Mouse (Mus musculus) neural tube, embryonic 15.5 days (tissue): ENCODE results near the gene Tmem150c. TPM values are rescaled to one million over a fixed set of nuclear protein-coding genes. Genes with fewer than 3 reads are reported as not detected.

ENCODE experiments used
- ATAC-seq: fragments of 200-750 bp; cut with Nextera tagmentation; 2 replicates; pipeline ENCODE4 v1.8.0; 2017; ENCODE audit warnings: mild to moderate bottlenecking, moderate TSS enrichment, moderate library complexity; ENCODE audit not compliant: low FRiP score
- H3K27ac ChIP-seq: fragments of 300-500 bp; sonication (generic); replicated peaks from 2 replicates; pipeline ENCODE4 v1.5.1; 2015; ENCODE audit warnings: mild to moderate bottlenecking, inconsistent platforms
- H3K27me3 ChIP-seq: fragments of 300-500 bp; sonication (generic); replicated peaks from 2 replicates; pipeline ENCODE4 v1.6.1; 2015; ENCODE audit warnings: inconsistent platforms
- H3K36me3 ChIP-seq: fragments of 300-500 bp; sonication (generic); 2 replicates; pipeline ENCODE4 v1.6.1; 2015; ENCODE audit warnings: inconsistent platforms
- H3K4me1 ChIP-seq: fragments of 300-500 bp; sonication (generic); 2 replicates; pipeline ENCODE4 v1.6.1; 2015; ENCODE audit warnings: inconsistent platforms
- H3K4me2 ChIP-seq: fragments of 300-500 bp; sonication (generic); 2 replicates; pipeline ENCODE4 v1.6.1; 2015; ENCODE audit warnings: inconsistent platforms, mild to moderate bottlenecking, moderate library complexity
- H3K4me3 ChIP-seq: fragments of 300-500 bp; sonication (generic); replicated peaks from 2 replicates; pipeline ENCODE4 v1.5.1; 2015; ENCODE audit warnings: mild to moderate bottlenecking, inconsistent platforms
- H3K9ac ChIP-seq: fragments of 300-500 bp; sonication (generic); replicated peaks from 2 replicates; pipeline ENCODE4 v1.6.1; 2015; ENCODE audit warnings: mild to moderate bottlenecking, inconsistent platforms
- H3K9me3 ChIP-seq: fragments of 300-500 bp; sonication (generic); replicated peaks from 2 replicates; pipeline ENCODE4 v1.6.1; 2016; ENCODE audit warnings: inconsistent platforms
- WGBS: fragments of 180-500 bp; shearing (Covaris S2); methylation state at CpG from one replicate; pipeline ENCODE4 v1.1.7; 2015; ENCODE audit warnings: mixed read lengths; 5-methylcytosine and 5-hydroxymethylcytosine counted together
- polyA plus RNA-seq: library from polyadenylated mRNA; unstranded; fragments of >200 nt; fragmentation: Nextera tagmentation; extraction: Ambion mirVana; gene quantifications from 2 replicates; pipeline ENCODE4 v1.2.1, GENCODE M21; 2015

Tmem150c gene
- polyA plus RNA-seq, 1 experiment from 2014 or later = 35.0 TPM

DNA sequence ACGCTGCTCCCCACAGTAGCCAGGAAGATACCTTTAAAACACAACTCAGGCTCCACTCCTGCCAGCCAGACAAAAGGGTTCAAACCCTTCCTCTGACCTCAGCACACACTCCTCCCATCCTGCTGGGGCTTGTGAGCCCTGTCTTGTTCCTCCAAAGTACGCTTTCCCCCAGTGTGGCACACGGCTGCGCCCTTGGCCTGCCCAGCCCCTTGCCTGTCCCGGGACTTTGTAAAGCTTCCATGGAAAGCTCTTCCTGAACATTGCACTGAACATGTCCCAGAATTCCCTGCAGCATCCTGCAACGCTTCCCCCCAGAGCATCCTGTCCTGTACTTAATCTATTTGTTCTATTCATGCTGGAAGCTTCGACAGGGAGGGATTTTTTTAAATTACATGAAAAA is 38.4 kb downstream of the Tmem150c start:
- H3K9me3 ChIP-seq = no peaks in the 10 kb centered on the region
- no peak for ATAC-seq
- peaks cover 20% of the 10 kb centered on the region for H3K4me1 ChIP-seq
- no peak overlapping the region for H3K9ac ChIP-seq
- 59% methylated on average over 7 of the region's 7 CpGs for WGBS
- peak overlapping the region; percentile 51 for H3K4me2 ChIP-seq
- no peak overlapping the region for H3K4me3 ChIP-seq
- H3K27ac ChIP-seq = no peak overlapping the region
- no peaks in the 10 kb centered on the region for H3K27me3 ChIP-seq
- no peaks in the 10 kb centered on the region for H3K36me3 ChIP-seq

- 4% methylated on average over 20 of the region's 20 CpGs for WGBS
Observed at GRCm38 (mm10) chr5:100120711-100121141, 38.9 kb downstream of the Tmem150c start.

DNA sequence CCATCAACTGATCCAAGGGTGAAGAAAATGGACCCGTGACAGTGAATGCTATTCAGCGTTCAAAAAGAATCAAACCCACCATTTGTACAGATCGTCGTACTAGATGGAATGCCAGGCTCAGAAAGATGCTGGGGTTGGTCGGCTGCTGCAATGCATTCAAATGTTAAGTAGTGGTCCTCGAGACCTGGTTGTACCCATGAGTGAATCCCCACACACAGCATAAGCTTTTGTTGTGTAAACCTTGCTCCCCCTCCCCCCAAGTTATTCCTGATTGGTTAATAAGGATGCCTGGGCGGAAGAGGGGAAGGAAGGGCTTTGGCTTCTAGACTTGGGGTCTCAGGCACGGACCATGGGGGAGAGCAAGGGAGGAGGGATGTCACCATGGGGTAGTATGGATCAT is 40.3 kb downstream of the Tmem150c start:
- H3K27ac ChIP-seq = no peak overlapping the region
- no peak overlapping the region for H3K4me3 ChIP-seq
- H3K4me1 ChIP-seq = peaks cover 25% of the 10 kb centered on the region
- H3K27me3 ChIP-seq = no peaks in the 10 kb centered on the region
- no peaks in the 10 kb centered on the region for H3K9me3 ChIP-seq
- H3K4me2 ChIP-seq = no peak overlapping the region
- H3K36me3 ChIP-seq = no peaks in the 10 kb centered on the region
- WGBS = 54% methylated on average over 8 of the region's 8 CpGs
- H3K9ac ChIP-seq = no peak overlapping the region
- no peak for ATAC-seq

More at GRCm38 (mm10) chr5:100120711-100121141, 38.9 kb downstream of the Tmem150c start:
- Histone ChIP-seq H3K4me2 (peak overlapping the region; percentile 51), H3K27ac (peak overlapping the region; percentile 56), H3K9me3 (no peaks in the 10 kb centered on the region), H3K4me1 (peaks cover 20% of the 10 kb centered on the region), H3K4me3 (peak overlapping the region; percentile 8), H3K27me3 (no peaks in the 10 kb centered on the region), H3K36me3 (no peaks in the 10 kb centered on the region), H3K9ac (peak overlapping the region; percentile 35)
- peak; percentile 60; the same call in 1 of the 2 replicates for ATAC-seq

- H3K9me3 ChIP-seq = no peaks in the 10 kb centered on the region
- H3K9ac ChIP-seq = no peak overlapping the region
- no peak overlapping the region for H3K27ac ChIP-seq
- H3K36me3 ChIP-seq = no peaks in the 10 kb centered on the region
- no peak for ATAC-seq
- no peak overlapping the region for H3K4me2 ChIP-seq
- H3K4me1 ChIP-seq = peaks cover 26% of the 10 kb centered on the region
- WGBS = 21% methylated on average over 5 of the region's 5 CpGs
- H3K4me3 ChIP-seq = no peak overlapping the region
- no peaks in the 10 kb centered on the region for H3K27me3 ChIP-seq
Observed at GRCm38 (mm10) chr5:100113403-100113802, 46.2 kb downstream of the Tmem150c start.

DNA sequence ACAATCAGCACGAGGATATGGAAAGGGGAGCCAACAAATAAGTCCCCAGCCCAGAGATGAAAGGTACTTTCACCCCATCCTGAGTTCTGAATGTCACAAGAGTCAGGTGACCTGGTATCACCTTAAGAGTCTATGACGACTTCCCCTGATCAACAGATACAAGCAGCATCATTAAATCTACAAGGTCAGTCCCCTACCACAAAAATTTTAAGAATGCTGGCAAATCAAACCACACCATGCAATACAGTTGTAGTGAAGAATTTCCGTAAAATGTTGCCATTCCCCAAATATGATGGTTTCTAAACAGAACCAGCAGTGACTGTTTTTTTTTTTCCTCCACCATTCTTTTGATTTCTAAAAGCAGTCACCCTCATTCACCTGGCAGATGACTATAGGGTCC is 49.0 kb downstream of the Tmem150c start:
- no peak overlapping the region for H3K27ac ChIP-seq
- no peaks in the 10 kb centered on the region for H3K36me3 ChIP-seq
- ATAC-seq = no peak
- H3K9me3 ChIP-seq = no peaks in the 10 kb centered on the region
- WGBS = 84% methylated on average over 3 of the region's 3 CpGs
- H3K4me3 ChIP-seq = no peak overlapping the region
- no peak overlapping the region for H3K9ac ChIP-seq
- H3K27me3 ChIP-seq = no peaks in the 10 kb centered on the region
- H3K4me1 ChIP-seq = peaks cover 20% of the 10 kb centered on the region; the same call in 1 of the 2 replicates
- H3K4me2 ChIP-seq = no peak overlapping the region

- Histone ChIP-seq H3K4me2 (no peak overlapping the region), H3K27ac (no peak overlapping the region), H3K27me3 (no peaks in the 10 kb centered on the region), H3K36me3 (no peaks in the 10 kb centered on the region), H3K4me1 (peaks cover 19% of the 10 kb centered on the region; the same call in 1 of the 2 replicates), H3K9me3 (no peaks in the 10 kb centered on the region), H3K4me3 (no peak overlapping the region), H3K9ac (no peak overlapping the region)
- no peak for ATAC-seq
- 48% methylated on average over 7 of the region's 7 CpGs for WGBS
Observed at GRCm38 (mm10) chr5:100109543-100110282, 49.9 kb downstream of the Tmem150c start.

- H3K36me3 ChIP-seq = no peaks in the 10 kb centered on the region
- no peak overlapping the region for H3K4me2 ChIP-seq
- no peaks in the 10 kb centered on the region for H3K9me3 ChIP-seq
- ATAC-seq = peak; percentile 52; the same call in 1 of the 2 replicates
- 66% methylated on average over 9 of the region's 9 CpGs for WGBS
- no peak overlapping the region for H3K9ac ChIP-seq
- no peaks in the 10 kb centered on the region for H3K27me3 ChIP-seq
- no peak overlapping the region for H3K4me3 ChIP-seq
- H3K27ac ChIP-seq = no peak overlapping the region
- peaks cover 15% of the 10 kb centered on the region; the same call in 1 of the 2 replicates for H3K4me1 ChIP-seq
Observed at GRCm38 (mm10) chr5:100108866-100109265, 50.7 kb downstream of the Tmem150c start.

GRCm38 (mm10) chr5:100102395-100102794 is 57.2 kb downstream of the Tmem150c start:
- H3K36me3 ChIP-seq = no peaks in the 10 kb centered on the region
- no peak overlapping the region for H3K27ac ChIP-seq
- H3K4me1 ChIP-seq = no peaks in the 10 kb centered on the region
- H3K27me3 ChIP-seq = no peaks in the 10 kb centered on the region
- no peak overlapping the region for H3K9ac ChIP-seq
- H3K4me2 ChIP-seq = no peak overlapping the region
- H3K9me3 ChIP-seq = no peaks in the 10 kb centered on the region
- no peak overlapping the region for H3K4me3 ChIP-seq
- WGBS = 92% methylated on average over 1 of the region's 1 CpGs
- no peak for ATAC-seq

GRCm38 (mm10) chr5:100097967-100098366 is 61.6 kb downstream of the Tmem150c start:
- Histone ChIP-seq H3K9me3 (no peaks in the 10 kb centered on the region), H3K4me2 (no peak overlapping the region), H3K27me3 (no peaks in the 10 kb centered on the region), H3K9ac (no peak overlapping the region), H3K4me1 (no peaks in the 10 kb centered on the region), H3K36me3 (no peaks in the 10 kb centered on the region), H3K27ac (no peak overlapping the region), H3K4me3 (no peak overlapping the region)
- no peak for ATAC-seq
- 98% methylated on average over 4 of the region's 4 CpGs for WGBS

GRCm38 (mm10) chr5:100096955-100097354 is 62.7 kb downstream of the Tmem150c start:
- Histone ChIP-seq H3K9ac (no peak overlapping the region), H3K9me3 (no peaks in the 10 kb centered on the region), H3K4me2 (no peak overlapping the region), H3K27me3 (no peaks in the 10 kb centered on the region), H3K27ac (no peak overlapping the region), H3K4me3 (no peak overlapping the region), H3K4me1 (peaks cover 9% of the 10 kb centered on the region), H3K36me3 (no peaks in the 10 kb centered on the region)
- WGBS = 77% methylated on average over 5 of the region's 5 CpGs
- no peak for ATAC-seq

DNA sequence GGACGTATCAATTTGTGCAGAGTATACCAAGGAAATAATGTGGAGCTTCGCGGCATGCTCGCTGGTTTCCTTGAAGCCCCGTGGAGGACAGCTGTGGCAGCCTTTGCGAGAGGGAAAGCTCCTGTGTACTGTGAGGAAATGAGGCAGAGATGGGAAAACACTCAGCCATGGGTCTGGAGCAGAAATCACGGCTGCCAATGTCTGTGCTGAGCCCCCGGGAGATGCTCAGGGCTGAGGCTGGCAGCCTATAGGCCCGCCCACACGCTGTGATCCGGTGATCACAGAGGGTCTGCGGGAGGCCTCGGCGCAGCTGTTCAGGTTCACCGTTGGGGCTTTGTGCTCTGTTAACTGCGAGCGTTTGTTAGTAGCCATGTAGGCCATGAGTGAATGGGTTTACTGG is 68.0 kb downstream of the Tmem150c start:
- Histone ChIP-seq H3K27me3 (no peaks in the 10 kb centered on the region), H3K36me3 (no peaks in the 10 kb centered on the region), H3K4me3 (0 out of 2 replicates have a peak overlapping the region, but pooled peaks have one; percentile 1), H3K9me3 (no peaks in the 10 kb centered on the region), H3K4me1 (peaks cover 29% of the 10 kb centered on the region), H3K4me2 (peak overlapping the region; percentile 34), H3K27ac (peak overlapping the region; percentile 80), H3K9ac (peak overlapping the region; percentile 14; the same call in 1 of the 2 replicates)
- WGBS = 5% methylated on average over 17 of the region's 17 CpGs
- ATAC-seq = peak; percentile 79

GRCm38 (mm10) chr5:100091263-100091594 is 68.4 kb downstream of the Tmem150c start:
- Histone ChIP-seq H3K4me2 (peak overlapping the region; percentile 34), H3K4me1 (peaks cover 29% of the 10 kb centered on the region), H3K9ac (peak overlapping the region; percentile 14; the same call in 1 of the 2 replicates), H3K27ac (peak overlapping the region; percentile 80), H3K36me3 (no peaks in the 10 kb centered on the region), H3K9me3 (no peaks in the 10 kb centered on the region), H3K27me3 (no peaks in the 10 kb centered on the region), H3K4me3 (no peak overlapping the region)
- WGBS = 20% methylated on average over 10 of the region's 10 CpGs
- ATAC-seq = peak; percentile 33; the same call in 1 of the 2 replicates
